Mouse (Mus musculus) urinary bladder, postnatal 0 days (tissue): ENCODE data around the gene Kif5a. TPM values are rescaled to one million over a fixed set of nuclear protein-coding genes. Genes with fewer than 3 reads are reported as not detected.

Experiments used
- polyA plus RNA-seq: library from polyadenylated mRNA; unstranded; fragments of >200 nt; fragmentation: Nextera tagmentation; extraction: Ambion mirVana; gene quantifications from 2 replicates; pipeline ENCODE4 v1.2.1, GENCODE M21; 2015

Gene Kif5a
- polyA plus RNA-seq: 1.8 and 1.9 TPM in 2 replicates

DNA sequence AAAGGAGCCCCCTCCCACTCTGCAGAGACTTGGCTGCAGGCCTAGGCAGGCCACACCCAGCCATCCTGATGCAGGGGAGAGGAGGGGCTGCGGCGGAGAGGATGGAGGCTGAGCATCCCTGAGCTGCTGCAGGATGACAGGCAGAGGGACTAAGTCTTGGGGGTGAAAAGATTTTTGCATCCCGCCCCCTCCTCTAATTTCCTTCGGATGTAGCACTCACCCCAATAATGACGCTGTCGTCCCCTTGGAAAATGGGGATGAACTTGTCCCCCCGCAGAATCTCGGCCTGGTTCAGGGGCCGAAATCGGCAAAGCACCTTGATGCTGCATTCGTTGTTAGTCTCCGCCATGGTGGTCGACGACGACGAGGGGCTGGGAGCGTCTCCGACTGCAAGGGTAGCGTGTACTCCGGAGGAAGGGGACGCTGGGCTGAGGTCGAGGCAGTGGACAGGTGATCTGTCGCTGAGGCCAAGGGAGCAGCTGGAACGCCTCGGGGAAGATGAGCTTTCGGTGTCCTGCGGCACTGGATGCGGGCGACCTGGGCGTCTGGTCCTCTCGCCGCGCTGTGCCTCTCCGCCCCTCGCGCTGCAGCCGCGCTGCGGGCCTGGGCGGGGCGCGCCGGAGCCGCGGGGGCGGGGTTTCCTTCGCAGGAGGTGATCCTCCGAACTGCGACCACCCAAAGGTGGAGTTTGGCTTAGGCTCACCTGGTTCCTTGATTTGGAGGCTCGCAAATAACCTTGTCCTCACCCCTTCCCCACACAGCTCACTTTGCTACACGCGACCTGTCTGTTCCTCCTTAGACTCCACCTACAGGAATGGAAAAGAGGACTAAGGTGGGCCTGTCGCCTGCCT lies at the start of gene Kif5a:
Gene Kif5a, minus strand, starts transcription at position 801 of the 851 bp plus-strand sequence.

DNA sequence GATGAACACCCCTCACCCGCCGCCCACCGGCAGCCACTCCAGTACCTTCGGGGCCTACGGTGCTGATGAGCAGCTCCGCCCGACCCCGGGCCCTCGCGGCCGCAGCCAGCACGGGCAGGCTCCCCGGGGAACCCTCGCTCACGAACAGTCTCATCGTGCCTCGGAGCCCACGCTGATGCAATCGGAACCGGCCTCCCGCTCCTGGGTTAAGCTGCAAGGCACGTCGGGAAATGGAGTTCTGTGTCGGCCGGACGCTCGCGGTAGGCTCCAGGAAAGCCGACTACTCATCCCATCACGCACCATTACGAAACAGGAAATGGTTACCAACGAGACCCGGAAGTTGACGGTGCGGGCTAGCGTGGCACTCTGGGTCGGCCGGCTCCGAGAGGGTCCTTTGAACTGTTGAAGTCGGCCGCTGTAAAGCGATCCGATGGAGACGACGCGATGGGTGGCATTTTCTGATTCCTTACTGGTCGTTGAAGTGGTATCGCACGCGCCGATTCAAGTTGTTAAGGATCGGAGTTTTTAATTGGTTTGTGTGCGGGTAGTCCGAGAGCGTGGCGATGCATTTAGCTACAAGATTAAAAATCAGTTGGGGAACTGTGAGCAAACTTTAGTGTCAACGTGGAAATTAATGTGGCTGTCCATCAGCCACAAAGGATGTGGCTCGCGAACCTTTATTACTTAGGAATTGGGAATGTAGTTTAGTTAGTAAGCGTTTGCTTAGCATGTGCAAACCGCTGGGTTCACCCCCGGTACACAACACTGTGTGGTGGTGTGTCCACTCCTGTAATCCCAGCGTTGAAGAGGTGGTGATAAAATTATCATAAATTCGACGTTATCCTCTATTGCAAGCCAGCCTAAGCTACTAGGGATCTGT lies 48.6 kb upstream of the Kif5a start, which contains the start of gene Mars:
Gene Mars, minus strand, starts transcription at position 311 of the 880 bp plus-strand sequence.

DNA sequence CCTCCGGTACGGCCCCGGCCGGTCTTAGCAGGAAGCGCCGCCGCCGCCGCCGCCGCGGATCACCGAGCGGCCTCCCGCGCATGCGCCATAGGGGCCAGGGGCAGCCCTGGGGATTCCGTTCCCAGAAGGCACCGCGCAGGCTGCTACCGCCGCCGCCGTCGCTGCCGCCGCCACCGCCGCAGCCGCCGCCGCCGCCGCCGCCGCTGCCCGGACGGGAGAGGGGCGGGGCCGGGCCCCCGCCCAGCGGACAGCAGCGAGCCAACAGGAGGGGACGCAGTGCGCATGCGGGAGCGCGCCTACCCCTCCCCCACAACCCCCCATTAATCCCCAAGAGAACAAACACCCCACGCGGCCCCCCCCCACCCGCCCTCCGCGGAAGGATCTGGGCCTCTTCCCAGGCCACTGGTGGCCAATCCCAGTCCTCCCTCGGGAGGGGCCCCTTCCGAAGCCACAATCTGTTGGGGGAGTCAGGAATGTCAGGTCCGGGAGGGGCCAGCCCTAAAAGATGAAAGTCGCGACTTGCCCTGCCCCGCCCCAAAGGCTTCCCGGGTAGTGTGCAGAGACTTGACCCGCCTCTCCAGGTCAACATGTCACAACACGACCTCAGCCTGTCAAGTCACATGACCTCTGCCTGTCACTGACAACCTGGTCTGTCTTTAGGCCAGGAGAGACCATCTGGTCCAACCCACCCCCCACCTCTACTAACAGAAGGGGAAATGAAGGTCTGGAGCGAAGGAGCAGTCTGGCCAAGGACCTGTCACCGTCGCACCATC lies 25.8 kb upstream of the Kif5a start, which contains the start of gene Mbd6:
Gene Mbd6, minus strand, starts transcription at position 219 of the 773 bp plus-strand sequence.

DNA sequence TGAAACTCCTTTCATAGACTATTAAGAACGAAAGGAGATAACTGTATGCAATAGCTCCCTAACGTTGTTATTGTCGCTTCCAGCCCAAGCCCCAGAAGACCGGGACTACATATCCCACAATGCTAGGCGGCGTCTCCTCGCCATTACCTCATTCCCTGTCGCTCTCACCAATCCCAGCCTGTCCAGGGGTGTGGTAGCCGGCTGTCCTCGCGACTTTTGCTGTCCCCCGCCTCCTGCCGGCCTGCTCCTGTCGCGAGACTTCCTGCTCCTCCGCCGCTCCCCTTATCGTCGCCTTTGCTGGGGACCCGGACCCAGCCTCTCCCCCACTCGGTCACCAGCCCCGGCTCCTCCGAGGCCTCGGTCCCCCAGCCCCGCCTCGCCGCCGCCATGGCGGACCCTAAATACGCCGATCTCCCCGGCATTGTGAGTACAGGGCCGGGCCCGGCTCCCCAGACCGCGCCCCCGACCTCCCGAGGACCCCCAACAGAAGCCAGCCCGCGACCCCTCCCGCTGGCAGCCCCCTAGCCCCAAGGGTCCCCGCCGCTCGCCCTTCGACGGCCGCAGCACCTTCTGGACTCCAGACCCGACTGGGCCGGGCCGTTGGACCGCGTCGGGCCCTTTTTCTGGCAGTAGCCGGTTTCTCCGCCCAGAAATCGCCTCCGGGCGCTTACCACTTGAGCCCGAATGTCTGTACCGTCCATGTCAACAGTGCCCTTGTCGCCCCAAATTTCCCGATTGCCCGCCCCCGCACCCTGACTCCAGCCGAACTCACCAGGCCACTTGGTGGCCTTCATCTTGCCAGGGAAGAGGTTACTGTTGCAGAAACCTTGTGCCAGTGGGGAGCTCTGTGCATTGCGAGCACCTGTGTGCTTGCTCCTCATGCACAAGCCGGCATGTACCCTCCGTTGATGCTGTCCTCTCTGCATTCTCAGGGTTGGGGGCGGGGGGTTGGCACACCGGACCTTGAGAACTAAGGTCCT lies 3.3 kb upstream of the Kif5a start, which contains the start of gene Dctn2:
Gene Dctn2, plus strand, starts transcription at position 257 of the 980 bp plus-strand sequence.

DNA sequence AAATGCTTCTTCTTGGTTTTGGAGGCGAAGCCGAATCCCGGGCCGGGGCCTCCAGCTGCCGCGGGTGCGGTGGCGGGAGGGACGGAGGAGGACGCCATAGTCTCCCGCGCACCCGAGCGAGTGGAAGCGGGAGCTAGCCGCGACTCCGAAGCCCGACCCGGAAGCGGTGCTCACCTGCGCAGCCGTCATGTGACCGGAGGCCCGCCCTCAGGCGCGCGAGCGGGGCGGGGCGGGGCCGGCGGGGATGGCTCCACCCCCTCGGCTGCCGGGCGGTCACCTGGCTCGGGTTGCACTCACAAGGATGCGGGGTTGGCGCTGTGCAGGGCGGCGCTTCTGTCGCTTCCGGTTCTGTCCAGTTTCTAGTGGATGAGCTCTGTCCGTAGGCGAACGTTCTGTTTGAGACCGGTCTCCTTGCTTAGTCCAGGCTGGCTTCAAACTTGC lies 51.7 kb downstream of the Kif5a start, which contains the start of gene Pip4k2c:
Gene Pip4k2c, minus strand, starts transcription at position 172 of the 441 bp plus-strand sequence.

DNA sequence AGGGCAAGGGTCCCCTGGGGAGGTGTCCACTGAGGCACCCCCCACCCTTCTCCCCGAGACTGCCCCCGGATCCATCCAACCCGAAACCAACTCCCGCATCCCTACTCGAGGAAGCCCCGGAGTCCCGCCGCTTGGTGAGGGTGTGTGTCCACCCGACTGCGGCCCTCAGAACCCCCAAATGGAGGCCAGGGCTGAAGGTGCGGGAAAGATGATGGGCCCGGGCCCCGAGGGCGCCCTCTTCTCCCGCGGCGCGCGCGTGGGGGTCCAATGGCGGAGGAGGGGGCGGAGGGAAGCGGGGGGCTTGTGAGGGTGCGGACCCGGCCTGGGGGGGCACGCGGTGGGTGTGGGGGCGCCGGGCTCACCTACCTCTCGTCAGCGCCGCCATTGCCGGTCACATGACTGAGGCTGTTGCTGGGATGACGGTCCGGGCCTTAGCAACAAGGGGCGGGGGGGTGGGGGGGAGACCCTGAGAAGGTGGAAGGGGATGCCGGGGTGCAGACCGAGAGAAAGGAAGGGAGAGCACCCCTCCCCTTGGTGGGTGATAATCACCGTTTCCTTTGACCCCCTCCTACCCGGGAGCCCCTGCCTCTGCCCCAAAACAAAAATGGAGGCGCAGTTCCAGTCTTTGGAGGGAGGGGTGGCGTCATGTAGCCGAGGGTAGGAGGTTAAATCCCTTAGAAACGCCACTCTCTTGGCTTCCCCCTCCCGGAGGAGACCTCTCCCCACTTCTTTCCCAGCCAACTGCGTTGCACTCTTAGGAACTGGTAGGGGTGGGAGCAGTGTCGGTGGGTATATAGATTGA lies 67.6 kb downstream of the Kif5a start, which contains the start of gene Dtx3:
Gene Dtx3, minus strand, starts transcription at position 401 of the 802 bp plus-strand sequence.

DNA sequence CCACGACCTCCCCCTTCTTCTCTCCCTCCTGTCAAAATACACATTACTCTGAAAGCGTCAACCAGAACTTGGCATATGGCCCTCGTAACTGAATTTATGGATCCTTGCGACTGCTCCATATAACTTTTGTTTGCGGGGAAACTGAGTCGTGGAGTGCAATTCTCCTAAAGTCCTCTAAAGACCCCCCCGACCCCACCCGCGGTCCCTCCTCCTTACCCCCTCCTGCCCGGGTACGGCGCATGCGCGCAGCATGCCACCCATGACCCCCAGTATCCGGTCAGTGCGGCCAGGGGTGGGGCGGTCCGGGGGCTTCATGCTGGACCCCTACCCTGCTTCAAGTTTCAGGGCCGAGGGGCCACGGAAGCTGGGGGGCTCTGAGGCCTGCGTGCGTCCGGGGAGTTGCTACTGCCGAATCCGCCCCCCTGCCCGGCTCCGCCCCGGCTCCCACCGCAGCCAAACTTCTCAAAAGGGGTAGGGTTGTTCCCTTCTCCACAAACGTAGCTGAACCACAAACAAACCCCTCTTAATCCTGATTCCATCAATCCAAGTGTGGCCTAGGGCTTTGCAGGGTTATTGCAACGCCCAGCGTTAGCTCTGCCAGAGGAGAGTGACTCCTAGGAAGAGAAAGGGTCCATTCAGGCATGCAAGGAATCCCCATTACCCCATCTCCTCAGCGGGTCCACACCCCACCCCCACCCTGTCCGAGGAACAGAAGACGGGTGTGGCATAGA lies 73.3 kb downstream of the Kif5a start, which contains the start of gene Arhgef25:
Gene Arhgef25, minus strand, starts transcription at position 433 of the 731 bp plus-strand sequence.

DNA sequence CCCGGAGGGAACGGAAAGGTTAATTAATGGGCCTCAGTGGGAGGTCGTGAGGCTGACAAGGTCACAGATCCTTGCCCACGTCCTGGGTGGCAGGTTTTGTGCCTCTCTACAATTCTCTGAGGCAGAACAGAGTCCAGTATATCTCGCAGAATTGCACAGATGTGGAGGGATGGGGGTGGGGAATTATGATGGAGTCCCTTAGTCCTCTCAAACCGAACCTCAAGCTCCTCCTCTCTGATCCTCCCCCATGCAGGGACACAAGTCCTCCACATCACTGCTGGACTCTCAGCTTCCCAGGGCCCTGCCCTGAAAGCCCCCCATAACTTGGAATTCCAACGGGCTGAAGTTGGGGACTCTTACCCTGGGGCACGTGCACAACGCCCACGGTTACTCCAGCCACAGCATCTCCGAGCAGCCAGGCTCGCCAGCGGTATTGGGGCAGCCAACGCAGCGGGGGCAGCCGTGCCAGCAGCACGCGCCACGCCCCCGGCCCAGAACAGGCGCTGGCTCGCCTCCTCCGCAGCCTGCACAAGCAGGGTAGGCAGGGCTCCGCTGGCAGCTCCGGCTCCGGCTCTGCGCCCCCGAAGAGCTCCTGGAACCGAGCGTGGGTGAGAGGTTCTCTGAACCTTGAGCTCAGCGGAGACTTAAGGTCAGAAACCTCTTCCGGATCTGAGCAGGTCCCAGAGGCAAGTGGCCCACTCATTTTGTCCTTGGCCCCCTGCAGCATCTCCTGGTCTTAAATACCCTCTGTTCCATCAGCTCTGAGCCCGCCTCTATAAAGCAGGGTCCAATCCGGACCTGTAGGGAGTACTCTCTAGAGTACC lies 83.1 kb downstream of the Kif5a start, which contains the start of gene Slc26a10:
Gene Slc26a10, minus strand, starts transcription at position 775 of the 824 bp plus-strand sequence.

Other genes starting within 250 kb of the Kif5a start
- 41.3 and 42.6 TPM in 2 replicates for gene Tsfm, start 232.5 kb downstream of the Kif5a start, polyA plus RNA-seq
- 32.0 and 32.9 TPM in 2 replicates for gene Mettl1, start 221.9 kb downstream of the Kif5a start, polyA plus RNA-seq
- gene Eef1akmt3, start 221.8 kb downstream of the Kif5a start, polyA plus RNA-seq: 0.50 and 0.82 TPM in 2 replicates
- not detected in 2 replicates for gene Cyp27b1, start 215.1 kb downstream of the Kif5a start, polyA plus RNA-seq
- gene March9, start 203.2 kb downstream of the Kif5a start, polyA plus RNA-seq: 0.29 and 0.46 TPM in 2 replicates
- gene Cdk4, start 199.8 kb downstream of the Kif5a start, polyA plus RNA-seq: 418 and 441 TPM in 2 replicates
- 97.1 and 105 TPM in 2 replicates for gene Tspan31, start 193.1 kb downstream of the Kif5a start, polyA plus RNA-seq
- gene Agap2, start 188.1 kb downstream of the Kif5a start, polyA plus RNA-seq: 0.18 TPM in 1 of 2 replicates, not detected in the other
- 56.6 and 59.5 TPM in 2 replicates for gene Os9, start 142.2 kb downstream of the Kif5a start, polyA plus RNA-seq
- 7.1 and 8.5 TPM in 2 replicates for gene B4galnt1, start 98.1 kb downstream of the Kif5a start, polyA plus RNA-seq
- gene Slc26a10, start 82.7 kb downstream of the Kif5a start, polyA plus RNA-seq: 0.63 and 1.5 TPM in 2 replicates
- 108 and 115 TPM in 2 replicates for gene Arhgef25, start 73.3 kb downstream of the Kif5a start, polyA plus RNA-seq
- 48.2 and 48.6 TPM in 2 replicates for gene Dtx3, start 67.6 kb downstream of the Kif5a start, polyA plus RNA-seq
- gene Pip4k2c, start 51.8 kb downstream of the Kif5a start, polyA plus RNA-seq: 19.6 and 20.3 TPM in 2 replicates
- gene Dctn2, start 3.0 kb upstream of the Kif5a start, polyA plus RNA-seq: 145 and 157 TPM in 2 replicates
- 8.3 and 9.1 TPM in 2 replicates for gene Mbd6, start 25.7 kb upstream of the Kif5a start, polyA plus RNA-seq
- 82.3 and 96.0 TPM in 2 replicates for gene Mars, start 48.4 kb upstream of the Kif5a start, polyA plus RNA-seq
- 2.5 and 5.7 TPM in 2 replicates for gene Arhgap9, start 58.6 kb upstream of the Kif5a start, polyA plus RNA-seq
- 4.4 and 6.2 TPM in 2 replicates for gene Gli1, start 78.6 kb upstream of the Kif5a start, polyA plus RNA-seq
- not detected in 2 replicates for gene Inhbe, start 91.1 kb upstream of the Kif5a start, polyA plus RNA-seq
- not detected in 2 replicates for gene Inhbc, start 107.1 kb upstream of the Kif5a start, polyA plus RNA-seq
- gene R3hdm2, start 117.0 kb upstream of the Kif5a start, polyA plus RNA-seq: 19.2 and 19.5 TPM in 2 replicates
- gene Stac3, start 238.3 kb upstream of the Kif5a start, polyA plus RNA-seq: 0.29 and 0.36 TPM in 2 replicates